Mouse (Mus musculus): ENCODE results near the gene Bmp10. TPM values are rescaled to one million over a fixed set of nuclear protein-coding genes. Genes with fewer than 3 reads are reported as not detected.

The Bmp10 gene
- total RNA-seq (2021) = under 1 TPM in 1 of 2 experiments, not detected in 1; 0.65 TPM
- long read RNA-seq, experiment 1 = 0 reads
- long read RNA-seq, experiment 2 = 0 reads

DNA sequence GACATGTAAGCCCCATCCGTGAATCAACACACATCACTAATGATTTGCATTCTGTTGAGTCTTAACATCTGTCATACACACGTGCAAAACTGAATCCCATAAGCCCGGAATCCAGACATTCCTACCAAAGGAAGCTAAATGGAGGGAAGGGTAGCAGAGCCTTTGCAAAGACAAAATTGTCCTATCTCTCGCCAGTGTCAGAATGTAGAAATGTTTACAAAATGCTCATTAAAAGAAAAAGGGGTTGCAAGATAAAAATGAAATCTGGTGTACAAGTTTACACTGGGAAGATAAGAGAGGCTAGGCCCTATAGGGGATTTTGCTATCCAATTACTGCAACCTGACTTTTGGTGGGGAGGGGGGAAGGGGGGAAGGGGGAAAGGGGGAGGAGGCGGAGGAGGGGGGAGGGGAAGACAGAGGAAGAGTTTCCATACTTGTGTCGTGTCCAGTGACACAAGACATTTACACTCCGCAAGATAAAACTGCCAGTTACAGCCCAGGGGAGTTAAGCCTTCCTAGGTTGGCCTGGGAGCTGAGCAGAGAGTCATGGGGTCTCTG, at the start of gene Bmp10:
Gene Bmp10, plus strand, starts transcription at position 508 of the 558 bp plus-strand sequence.
- no peak for DNase-seq (ENCODE audit: low spot score in 2 of 2)

- DNase-seq (ENCODE audit: low spot score in 2 of 2) = no peak
Measured at GRCm38 (mm10) chr6:87383926-87384691, 44.7 kb upstream of the Bmp10 start.

GRCm38 (mm10) chr6:87384761-87385160, 44.0 kb upstream of the Bmp10 start:
- DNase-seq (ENCODE audit: low spot score in 2 of 2) = no peak

GRCm38 (mm10) chr6:87386203-87386602, 42.6 kb upstream of the Bmp10 start:
- DNase-seq (ENCODE audit: low spot score in 2 of 2) = peak in 1 of 2 experiments; percentile 34

DNA sequence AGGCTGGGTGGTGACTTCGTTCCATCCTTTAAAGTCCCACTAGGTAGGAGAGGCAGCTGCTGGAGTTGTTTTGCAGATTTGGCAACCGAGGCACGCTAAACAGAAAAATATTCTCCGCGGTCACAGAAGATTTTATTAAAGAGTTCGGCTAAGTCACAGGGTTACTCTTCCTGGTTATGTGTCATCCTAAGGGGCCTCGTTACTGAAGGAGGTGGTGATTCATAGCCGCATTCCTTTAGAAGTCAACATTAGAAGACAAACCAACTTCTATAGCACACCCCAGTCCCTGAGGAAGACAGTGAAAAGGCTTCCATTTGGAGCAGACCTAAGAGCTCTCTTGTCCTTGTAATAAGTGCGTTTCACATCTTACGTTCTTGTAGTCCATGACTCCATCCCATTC, 42.1 kb upstream of the Bmp10 start:
- DNase-seq (ENCODE audit: low spot score in 2 of 2) = no peak

- no peak for DNase-seq (ENCODE audit: low spot score in 2 of 2)
Measured at GRCm38 (mm10) chr6:87388877-87389276, 39.9 kb upstream of the Bmp10 start, which contains the start of gene Gkn3. Gkn3 (minus strand) TSS chr6:87388935.

- DNase-seq (ENCODE audit: low spot score in 2 of 2) = no peak
Measured at GRCm38 (mm10) chr6:87389455-87389989, 39.3 kb upstream of the Bmp10 start.

DNA sequence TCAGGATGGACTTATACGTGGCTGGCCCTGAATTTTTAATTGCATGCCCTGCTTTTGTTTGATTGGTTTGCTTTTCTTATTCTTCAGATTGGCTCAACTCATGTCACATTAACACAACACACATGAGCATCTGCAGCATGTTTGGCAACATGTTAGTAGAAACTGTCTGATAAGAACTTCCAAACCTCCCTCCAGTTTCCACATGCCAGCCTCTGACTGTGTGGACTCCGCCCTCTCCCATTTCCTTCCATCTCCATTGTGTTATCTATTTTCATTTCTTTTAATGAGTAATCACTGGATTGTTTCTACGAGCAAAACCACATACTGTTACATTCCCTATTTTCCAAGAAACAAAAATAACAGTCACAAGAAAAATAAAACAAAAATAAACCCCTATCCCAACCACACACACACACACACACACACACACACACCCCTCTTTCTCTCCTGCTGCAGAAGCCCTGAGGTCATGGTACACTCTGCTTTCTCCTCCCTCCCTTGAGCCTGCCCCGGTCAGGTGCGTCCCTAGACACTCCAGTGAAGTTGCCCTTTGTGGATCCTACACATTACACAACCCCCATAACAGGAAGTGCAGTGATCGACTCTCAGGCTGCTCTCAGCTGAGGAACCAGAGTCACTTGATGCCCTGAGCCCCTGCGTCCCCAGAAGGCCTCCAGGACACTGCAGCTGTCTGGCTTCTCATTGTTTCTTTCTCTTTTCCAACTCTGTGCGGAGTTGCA, 35.2 kb upstream of the Bmp10 start:
- no peak for DNase-seq (ENCODE audit: low spot score in 2 of 2)

DNA sequence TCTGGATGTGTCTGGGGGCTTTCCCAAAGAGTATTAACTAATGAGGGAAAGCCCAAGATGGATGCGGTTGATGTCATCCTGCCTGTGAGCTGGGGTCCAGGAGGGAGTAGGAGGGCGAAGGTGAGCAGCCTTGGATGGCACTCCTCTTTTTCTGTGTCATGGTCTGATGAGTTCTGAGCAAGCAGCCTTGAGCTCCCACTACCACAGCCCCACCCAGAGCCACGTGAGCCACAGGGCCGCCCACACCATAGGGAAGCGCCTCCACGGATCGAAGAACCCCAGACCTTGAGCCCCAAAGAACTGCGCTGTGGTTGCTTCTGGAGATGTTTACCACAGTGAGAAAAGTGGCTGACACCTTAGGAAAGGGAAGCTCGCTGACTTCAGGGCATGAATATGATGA, 34.0 kb upstream of the Bmp10 start:
- no peak for DNase-seq (ENCODE audit: low spot score in 2 of 2)

DNA sequence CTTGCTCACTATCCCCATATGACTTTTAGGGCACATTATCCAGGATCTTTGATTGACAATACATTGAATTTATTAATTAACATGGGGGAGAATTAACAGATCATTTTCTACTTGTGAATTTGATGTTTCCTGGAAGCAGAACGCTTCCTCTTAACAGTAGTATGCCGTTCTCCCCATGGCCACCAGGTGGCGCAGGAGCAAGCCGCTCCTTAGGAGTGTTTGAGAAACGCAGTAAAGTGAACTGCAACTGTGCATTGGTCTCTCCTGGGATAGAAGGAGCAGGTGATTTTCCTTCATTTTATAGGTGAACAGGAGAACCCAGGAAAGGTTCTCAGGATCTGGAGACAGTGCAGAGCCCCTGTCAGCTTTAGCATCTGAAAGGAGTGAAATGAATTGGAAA, 29.7 kb upstream of the Bmp10 start:
- peak; percentile 32 to 53 for DNase-seq (ENCODE audit: low spot score in 2 of 2)

GRCm38 (mm10) chr6:87399886-87400566, 28.8 kb upstream of the Bmp10 start:
- no peak for DNase-seq (ENCODE audit: low spot score in 2 of 2)

DNA sequence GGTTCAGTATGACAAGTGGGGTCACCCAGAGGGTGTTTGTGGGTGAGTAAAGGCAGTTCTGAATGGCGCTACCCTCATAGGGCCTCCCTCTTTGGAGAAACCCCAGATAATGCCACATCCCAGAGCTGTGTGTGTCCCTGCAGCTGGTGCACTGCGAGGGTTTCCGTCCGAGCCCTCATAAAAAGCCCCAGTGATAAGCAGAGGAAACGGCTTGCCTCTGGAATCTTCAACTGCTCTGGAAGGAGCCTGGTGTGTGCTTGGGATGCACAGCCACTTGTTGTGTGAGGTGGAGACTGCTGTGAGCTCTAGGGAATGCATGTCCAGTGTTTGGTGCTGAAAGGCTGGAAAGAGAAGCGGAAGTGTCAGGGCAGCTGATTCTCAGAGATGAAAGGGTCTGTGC, 27.3 kb upstream of the Bmp10 start:
- DNase-seq (ENCODE audit: low spot score in 2 of 2) = no peak

- DNase-seq (ENCODE audit: low spot score in 2 of 2) = no peak
Measured at GRCm38 (mm10) chr6:87412011-87412410, 16.8 kb upstream of the Bmp10 start.

GRCm38 (mm10) chr6:87422304-87422703, 6.5 kb upstream of the Bmp10 start:
- no peak for DNase-seq (ENCODE audit: low spot score in 2 of 2)

DNA sequence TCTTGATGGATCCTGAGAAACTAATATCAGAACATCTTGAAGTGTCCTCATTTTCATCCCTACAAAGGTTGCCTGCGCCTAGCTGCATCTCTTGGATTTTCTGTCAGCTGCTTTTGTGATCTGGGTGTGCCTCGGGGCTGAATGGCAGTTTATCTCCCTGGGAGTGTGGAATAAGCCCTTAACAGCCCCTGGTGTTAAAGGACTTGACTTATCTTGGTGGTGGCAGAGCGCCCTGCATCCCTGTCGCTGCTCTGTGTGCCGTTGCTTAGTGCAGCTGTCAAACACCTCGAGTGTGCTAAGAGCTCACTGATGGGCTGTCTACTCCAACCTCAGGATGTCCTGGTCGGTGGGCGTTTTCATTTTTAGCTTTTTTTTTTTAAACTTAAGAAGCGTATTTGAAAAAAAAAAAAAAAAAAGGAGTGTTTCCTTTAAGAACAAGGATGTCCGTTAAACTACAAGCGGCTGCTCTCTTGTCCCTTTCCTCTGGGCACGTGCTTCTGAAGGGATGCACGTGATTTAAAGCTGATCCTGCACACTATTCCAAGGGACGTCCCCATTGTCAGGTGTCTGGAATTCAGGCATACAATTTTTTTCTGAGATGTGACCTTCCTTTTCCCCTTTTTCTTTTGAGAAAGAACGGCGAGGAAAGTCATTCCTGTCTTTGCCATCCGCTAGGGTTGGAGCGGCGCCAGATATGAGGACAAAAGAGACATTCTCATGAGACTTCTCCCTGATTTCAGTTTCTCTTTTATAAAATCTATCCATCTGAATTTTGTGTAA, 4.6 kb upstream of the Bmp10 start:
- DNase-seq (ENCODE audit: low spot score in 2 of 2) = no peak

DNA sequence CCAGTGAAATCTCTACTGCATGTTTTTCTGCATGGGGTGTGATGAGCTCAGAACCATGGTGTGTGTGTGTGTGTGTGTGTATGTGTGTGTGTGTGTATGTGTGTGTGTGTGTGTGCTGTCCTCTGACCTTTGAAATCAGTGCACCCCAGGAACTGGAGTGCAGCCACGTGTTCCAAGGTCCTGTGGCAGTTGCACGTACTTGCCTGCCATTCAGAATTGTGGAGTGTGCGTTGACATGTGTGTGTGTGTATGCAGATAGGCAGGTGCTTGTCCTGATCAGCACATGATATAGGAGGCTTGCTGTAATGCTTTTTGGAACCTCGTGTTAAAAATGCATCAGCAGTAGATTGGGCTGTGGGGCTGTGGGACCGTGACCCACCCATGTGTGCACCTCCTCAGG, 1.8 kb upstream of the Bmp10 start:
- DNase-seq (ENCODE audit: low spot score in 2 of 2) = no peak

DNA sequence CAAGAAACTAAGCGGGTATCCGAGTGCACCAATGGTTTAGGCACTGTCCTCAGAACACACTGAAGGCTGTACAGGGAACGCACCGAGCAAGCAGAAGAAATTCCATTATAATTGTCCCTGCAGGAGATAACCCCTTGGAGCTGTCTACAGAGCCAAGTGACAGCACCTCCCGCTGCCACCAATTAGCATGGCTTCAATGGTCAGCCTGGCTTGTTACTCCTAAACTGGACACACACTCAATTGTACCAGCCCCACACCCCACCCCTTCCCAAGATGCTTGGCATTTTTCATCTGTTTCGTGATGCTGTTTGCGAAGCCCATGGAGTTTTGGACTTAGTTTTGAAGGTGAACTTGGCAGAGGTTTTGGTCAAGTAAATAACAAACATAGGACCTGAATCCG, 1.2 kb upstream of the Bmp10 start:
- DNase-seq (ENCODE audit: low spot score in 2 of 2) = no peak

DNA sequence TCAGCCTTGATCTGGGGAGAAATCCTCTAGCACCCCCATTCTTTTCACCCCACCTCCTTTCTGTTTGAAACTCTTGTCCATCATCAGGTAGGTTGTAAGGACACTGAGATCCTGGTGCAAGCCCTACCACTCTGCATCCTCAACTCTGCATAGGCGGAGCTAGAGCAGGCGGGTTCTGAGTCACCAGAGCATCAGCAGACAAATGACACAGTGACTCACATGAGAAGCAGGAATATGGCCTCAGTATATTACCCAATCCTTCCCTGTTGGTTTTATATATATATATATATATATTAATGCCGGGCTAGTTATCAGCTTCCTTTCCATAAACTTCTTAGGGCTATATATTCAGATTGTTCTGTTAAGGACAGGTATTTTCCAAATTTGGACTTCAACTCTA, 7.0 kb downstream of the Bmp10 start:
- DNase-seq (ENCODE audit: low spot score in 2 of 2) = no peak

DNA sequence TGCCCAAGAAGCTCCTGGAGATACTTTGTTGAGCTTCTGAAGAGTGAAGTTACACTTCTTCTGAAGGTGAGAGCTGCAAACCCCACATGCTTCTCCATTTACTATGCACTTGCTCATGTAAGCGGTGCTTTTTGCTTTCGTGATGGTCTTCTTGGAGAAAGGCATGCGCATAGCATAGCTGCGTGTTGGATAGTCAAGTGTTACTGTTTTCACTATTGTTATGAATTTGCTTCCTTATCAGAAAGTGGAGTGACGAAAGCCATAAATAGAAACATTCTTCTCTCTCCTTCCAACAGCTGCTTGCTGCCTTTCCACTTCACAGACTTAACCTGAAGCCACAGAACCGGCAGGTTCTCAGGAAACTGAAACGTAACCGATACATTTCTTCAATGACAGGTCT, 8.0 kb downstream of the Bmp10 start:
- DNase-seq (ENCODE audit: low spot score in 2 of 2) = no peak

GRCm38 (mm10) chr6:87443253-87443652, 14.5 kb downstream of the Bmp10 start:
- DNase-seq (ENCODE audit: low spot score in 2 of 2) = no peak

DNA sequence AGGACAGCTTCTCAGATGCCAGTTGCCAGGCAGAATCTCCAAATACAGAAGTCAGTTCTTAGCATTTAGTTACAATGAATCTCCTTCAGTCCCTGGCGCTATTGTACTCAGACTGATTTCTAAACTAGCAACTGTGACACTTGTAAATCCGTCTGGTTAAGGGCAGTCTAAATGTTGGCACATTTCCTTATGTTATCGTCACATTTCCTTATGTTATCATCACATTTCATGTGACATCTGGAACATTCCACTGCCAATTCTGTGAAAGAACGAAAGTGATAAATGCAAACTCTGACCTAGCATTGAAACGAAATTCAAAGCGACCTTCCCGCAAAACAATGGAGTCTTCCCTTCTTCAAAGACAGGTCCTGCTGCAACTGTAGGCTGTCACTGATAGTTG, 16.4 kb downstream of the Bmp10 start:
- no peak for DNase-seq (ENCODE audit: low spot score in 2 of 2)
